Mouse (Mus musculus): ENCODE measurements around the gene Rspo3. TPM values are rescaled to one million over a fixed set of nuclear protein-coding genes. Genes with fewer than 3 reads are reported as not detected.

The Rspo3 gene
- polyA plus RNA-seq, 1 experiment from 2014 or later = 9.1 TPM

DNA sequence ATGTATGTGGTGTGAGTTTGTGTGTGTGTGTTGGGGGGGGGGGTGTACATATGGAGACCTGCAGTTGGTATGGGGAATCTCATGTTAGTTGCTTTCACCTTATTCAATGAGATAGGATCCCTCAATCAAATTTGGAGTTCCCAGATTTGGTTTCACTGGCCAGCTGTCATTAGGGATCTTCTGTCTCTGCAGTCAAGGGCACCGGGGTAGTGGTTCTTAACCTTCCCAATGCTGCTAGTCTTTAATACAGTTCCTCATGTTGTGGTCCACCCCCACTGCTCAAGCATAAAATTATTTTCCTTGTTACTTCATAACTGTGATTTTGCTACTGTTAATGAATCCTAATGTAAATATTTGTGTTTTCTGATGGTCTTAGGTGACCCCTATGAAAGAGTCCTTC lies 22.1 kb downstream of the Rspo3 start:
- no peaks in the 10 kb centered on the region for H3K9me3 ChIP-seq (replicated peaks)
- WGBS = 89% methylated on average over 1 of the region's 1 CpGs
- ATAC-seq (replicated peaks; ENCODE audit: low FRiP score) = no peak

DNA sequence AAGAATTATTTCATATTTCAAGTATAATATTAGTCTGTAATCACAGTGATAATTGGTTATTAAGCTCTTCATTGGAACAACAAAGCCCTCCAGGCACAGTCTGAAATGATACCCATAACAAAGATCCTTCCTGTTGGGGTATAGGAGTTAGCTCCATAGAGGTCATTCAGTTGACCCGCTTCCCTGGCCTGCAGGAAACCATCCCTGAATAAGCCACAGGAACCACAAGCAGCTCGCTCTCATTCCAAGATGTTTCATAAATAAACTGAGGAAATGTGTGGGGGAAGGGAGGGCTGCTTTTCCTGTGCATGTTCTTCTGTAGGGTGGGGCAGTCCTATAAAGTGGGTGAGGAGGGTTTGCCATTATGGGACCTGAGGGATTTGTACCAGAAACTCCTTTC lies 27.5 kb downstream of the Rspo3 start:
- Histone ChIP-seq H3K36me3 (no peaks in the 10 kb centered on the region), H3K4me2 (no peak overlapping the region), H3K4me3 (replicated peaks) (no peak overlapping the region), H3K27me3 (no peaks in the 10 kb centered on the region), H3K4me1 (no peaks in the 10 kb centered on the region), H3K9ac (no peak overlapping the region), H3K9me3 (replicated peaks) (no peaks in the 10 kb centered on the region), H3K27ac (no peak overlapping the region)
- 0 out of 2 replicates have a peak, but pooled peaks have one; percentile 43 for ATAC-seq (replicated peaks; ENCODE audit: low FRiP score)
- 63% methylated on average over 2 of the region's 2 CpGs for WGBS

More for the DNA sequence above, 22.1 kb downstream of the Rspo3 start:
- Histone ChIP-seq H3K27ac (no peak overlapping the region), H3K4me2 (no peak overlapping the region), H3K9ac (no peak overlapping the region), H3K27me3 (no peaks in the 10 kb centered on the region), H3K36me3 (no peaks in the 10 kb centered on the region), H3K4me1 (no peaks in the 10 kb centered on the region), H3K4me3 (replicated peaks) (no peak overlapping the region)

DNA sequence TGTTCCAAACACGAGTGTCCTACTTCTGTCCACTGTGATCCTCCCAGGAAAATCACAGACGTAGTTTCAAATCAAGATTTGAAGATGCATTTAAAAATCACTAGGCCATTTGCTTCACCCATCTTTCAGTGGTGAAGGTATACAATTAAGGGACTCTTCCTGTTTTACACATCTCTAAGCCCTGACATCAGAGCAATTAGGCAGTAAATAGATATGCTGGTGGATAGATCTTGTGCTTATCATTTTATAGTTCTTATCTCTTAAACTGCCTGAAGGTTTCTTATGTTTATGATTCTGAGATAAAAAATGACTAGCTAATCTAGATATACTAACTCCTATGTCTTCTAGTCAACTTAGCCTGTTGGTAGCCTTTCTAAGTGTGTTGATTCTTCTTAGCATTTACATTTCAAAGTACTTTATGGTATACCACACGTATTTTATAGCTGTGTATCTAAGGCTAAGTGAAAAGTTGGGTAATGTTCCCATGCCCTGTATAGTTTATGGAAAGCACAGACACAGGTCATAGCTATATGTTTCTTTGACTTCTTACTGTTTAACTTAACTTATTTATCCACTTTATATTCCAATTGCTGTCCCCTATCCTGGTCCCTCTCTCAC lies 38.4 kb downstream of the Rspo3 start:
- H3K4me3 ChIP-seq (replicated peaks) = no peak overlapping the region
- H3K27me3 ChIP-seq = no peaks in the 10 kb centered on the region
- 78% methylated on average over 3 of the region's 3 CpGs for WGBS
- no peak overlapping the region for H3K4me2 ChIP-seq
- no peaks in the 10 kb centered on the region for H3K9me3 ChIP-seq (replicated peaks)
- H3K9ac ChIP-seq = no peak overlapping the region
- H3K4me1 ChIP-seq = no peaks in the 10 kb centered on the region
- H3K27ac ChIP-seq = no peak overlapping the region
- H3K36me3 ChIP-seq = no peaks in the 10 kb centered on the region
- ATAC-seq (replicated peaks; ENCODE audit: low FRiP score) = no peak

DNA sequence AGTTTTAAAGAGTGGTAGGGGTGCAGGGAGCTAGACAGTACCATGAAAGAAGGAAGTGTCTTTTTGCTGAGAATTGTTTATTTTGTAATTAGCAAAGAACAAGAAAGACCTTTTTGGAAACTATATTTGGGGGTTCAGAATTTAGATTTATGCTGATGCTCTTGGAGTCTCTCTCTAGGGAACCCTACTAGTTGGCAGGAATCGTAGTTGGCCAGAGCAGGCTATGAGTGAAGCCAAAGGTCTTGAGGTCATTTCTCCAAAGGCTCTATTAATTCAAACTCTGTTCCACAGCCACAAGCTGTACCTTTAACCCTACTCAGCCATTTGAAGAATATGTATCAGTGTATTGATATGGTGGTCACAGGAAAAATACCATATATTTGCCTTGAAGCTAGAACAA lies 41.7 kb downstream of the Rspo3 start:
- Histone ChIP-seq H3K27me3 (no peaks in the 10 kb centered on the region), H3K36me3 (no peaks in the 10 kb centered on the region), H3K4me2 (no peak overlapping the region), H3K4me1 (no peaks in the 10 kb centered on the region), H3K27ac (no peak overlapping the region), H3K9ac (no peak overlapping the region), H3K4me3 (replicated peaks) (no peak overlapping the region), H3K9me3 (replicated peaks) (no peaks in the 10 kb centered on the region)
- 63% methylated on average over 1 of the region's 1 CpGs for WGBS
- ATAC-seq (replicated peaks; ENCODE audit: low FRiP score) = no peak

DNA sequence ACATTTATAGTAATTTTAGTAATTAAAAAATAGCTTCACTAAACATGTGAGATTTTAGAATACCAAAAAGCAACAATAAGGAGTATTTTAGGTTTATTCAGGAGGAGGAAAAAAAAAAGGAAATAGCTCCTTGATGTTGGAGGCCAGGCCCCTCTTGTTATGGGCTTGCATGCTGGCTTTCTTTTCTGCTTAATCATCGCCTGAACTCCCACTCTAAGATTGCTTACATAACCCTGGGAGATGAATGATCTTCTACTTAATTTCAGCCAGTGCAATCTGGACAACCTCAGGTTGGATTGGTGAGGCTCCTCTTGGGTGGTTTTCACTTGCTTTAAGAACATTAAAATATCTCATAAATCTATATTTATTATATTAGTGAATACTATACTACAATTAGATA lies 54.7 kb downstream of the Rspo3 start:
- Histone ChIP-seq H3K27ac (no peak overlapping the region), H3K27me3 (no peaks in the 10 kb centered on the region), H3K4me1 (no peaks in the 10 kb centered on the region), H3K36me3 (no peaks in the 10 kb centered on the region), H3K9me3 (replicated peaks) (no peaks in the 10 kb centered on the region), H3K4me3 (replicated peaks) (no peak overlapping the region), H3K4me2 (no peak overlapping the region), H3K9ac (no peak overlapping the region)
- WGBS = 35% methylated on average over 1 of the region's 1 CpGs
- ATAC-seq (replicated peaks; ENCODE audit: low FRiP score) = no peak

DNA sequence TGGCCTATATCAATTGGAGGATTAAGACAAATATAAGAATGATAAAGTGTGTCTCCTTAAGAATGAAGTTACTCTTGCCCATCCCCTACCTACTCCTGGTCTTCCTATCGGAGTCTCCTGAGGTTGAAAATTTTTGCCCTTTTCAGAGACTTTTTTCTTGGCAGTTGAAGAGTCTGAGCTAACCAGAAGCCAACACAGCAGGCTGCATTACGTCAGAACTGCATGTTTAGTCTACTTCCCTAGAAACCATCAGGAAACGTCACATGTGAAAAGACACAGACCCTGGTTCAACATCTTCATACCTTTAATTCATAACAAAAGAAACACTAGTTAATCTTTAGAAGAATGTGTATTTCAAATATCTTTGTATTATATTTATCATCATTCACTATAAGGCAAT lies 56.3 kb downstream of the Rspo3 start:
- H3K27ac ChIP-seq = no peak overlapping the region
- no peak for ATAC-seq (replicated peaks; ENCODE audit: low FRiP score)
- no peaks in the 10 kb centered on the region for H3K27me3 ChIP-seq
- 67% methylated on average over 3 of the region's 3 CpGs for WGBS
- no peak overlapping the region for H3K9ac ChIP-seq
- H3K4me3 ChIP-seq (replicated peaks) = no peak overlapping the region
- H3K9me3 ChIP-seq (replicated peaks) = no peaks in the 10 kb centered on the region
- H3K4me2 ChIP-seq = no peak overlapping the region
- no peaks in the 10 kb centered on the region for H3K4me1 ChIP-seq
- no peaks in the 10 kb centered on the region for H3K36me3 ChIP-seq

DNA sequence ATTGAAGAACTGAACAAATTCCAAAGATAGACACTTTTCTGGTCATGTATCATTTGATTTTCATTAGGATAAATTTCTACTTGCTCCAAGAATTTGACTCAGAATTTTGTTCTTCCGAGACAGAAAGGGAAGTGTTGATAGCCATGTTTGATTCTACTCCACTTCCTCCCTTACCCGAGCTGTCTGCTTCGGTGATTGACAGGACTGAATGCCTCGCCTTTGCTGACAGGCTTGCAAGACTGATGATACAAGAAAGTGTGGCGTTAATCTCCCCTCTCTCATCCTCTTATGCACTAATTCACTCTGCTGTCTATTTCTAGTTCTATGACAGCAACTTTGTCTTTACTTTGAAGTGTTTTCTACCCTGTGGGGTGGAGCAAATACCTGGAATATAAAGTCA lies 65.2 kb downstream of the Rspo3 start:
- 70% methylated on average over 5 of the region's 5 CpGs for WGBS
- ATAC-seq (replicated peaks; ENCODE audit: low FRiP score) = no peak
- Histone ChIP-seq H3K4me1 (no peaks in the 10 kb centered on the region), H3K36me3 (no peaks in the 10 kb centered on the region), H3K4me2 (no peak overlapping the region), H3K9ac (no peak overlapping the region), H3K9me3 (replicated peaks) (no peaks in the 10 kb centered on the region), H3K27me3 (no peaks in the 10 kb centered on the region), H3K4me3 (replicated peaks) (no peak overlapping the region), H3K27ac (no peak overlapping the region)

DNA sequence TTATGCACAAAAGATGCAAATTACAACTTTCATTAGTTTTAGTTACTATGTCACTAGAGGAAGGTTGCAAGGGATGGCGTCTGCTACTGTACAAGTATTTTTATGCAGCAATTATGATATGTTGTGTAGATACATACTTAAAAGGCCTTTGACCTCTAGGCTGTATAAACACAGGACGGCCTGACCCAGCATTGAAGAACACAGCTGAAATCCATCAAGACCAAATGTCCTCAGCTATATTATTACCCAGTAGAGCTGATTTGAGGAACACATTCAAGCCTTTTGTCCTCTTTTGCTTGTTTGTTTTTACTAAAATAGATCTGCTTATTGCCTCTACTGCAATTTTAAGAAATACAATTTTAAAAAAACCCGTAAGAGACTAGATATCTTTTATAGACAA lies 75.6 kb downstream of the Rspo3 start:
- H3K4me2 ChIP-seq = no peak overlapping the region
- no peaks in the 10 kb centered on the region for H3K36me3 ChIP-seq
- no peak overlapping the region for H3K9ac ChIP-seq
- no peak overlapping the region for H3K27ac ChIP-seq
- no peaks in the 10 kb centered on the region for H3K4me1 ChIP-seq
- 58% methylated on average over 3 of the region's 3 CpGs for WGBS
- no peaks in the 10 kb centered on the region for H3K9me3 ChIP-seq (replicated peaks)
- H3K4me3 ChIP-seq (replicated peaks) = no peak overlapping the region
- H3K27me3 ChIP-seq = no peaks in the 10 kb centered on the region
- ATAC-seq (replicated peaks; ENCODE audit: low FRiP score) = no peak

DNA sequence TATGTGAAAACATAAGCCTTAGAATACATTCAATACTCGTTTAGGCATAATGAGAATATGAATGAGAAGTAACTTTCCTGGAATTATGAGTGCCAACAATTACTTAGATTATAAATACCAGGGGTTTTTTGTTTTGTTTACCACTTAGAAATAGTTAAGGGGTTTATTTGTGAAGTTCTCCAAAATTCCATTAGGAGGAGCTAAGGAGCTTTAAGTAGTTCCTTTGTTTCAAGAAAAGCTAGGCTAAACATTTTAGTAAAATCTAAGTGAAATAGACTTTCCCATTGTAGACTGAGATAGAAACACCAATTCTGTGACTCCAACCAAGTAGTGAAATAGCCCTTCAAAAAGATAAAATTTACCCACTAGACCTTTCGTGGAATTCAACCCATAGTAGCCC lies 76.0 kb downstream of the Rspo3 start:
- no peaks in the 10 kb centered on the region for H3K4me1 ChIP-seq
- H3K27me3 ChIP-seq = no peaks in the 10 kb centered on the region
- no peak overlapping the region for H3K27ac ChIP-seq
- 80% methylated on average over 2 of the region's 2 CpGs for WGBS
- H3K9ac ChIP-seq = no peak overlapping the region
- H3K9me3 ChIP-seq (replicated peaks) = no peaks in the 10 kb centered on the region
- no peaks in the 10 kb centered on the region for H3K36me3 ChIP-seq
- ATAC-seq (replicated peaks; ENCODE audit: low FRiP score) = no peak
- no peak overlapping the region for H3K4me2 ChIP-seq
- H3K4me3 ChIP-seq (replicated peaks) = no peak overlapping the region

DNA sequence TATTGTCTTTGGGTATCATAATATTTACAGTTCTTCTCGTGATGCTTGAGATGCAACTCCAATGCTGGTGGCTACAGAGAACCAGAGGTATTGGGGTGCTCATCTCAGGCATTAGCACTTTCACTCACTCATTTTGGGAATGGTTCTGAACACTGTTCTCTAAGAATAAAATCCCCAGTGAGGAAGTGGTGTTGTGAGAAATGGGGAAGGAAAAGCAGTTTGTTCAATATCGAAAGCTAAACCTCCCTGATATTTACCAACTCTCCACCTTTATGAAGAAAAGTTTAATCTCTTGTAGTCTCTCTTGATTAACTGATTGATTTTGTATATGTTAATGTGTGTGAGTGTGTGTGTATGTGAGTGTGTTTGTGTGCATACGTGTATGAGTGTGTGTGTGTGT lies 90.6 kb downstream of the Rspo3 start:
- Histone ChIP-seq H3K9ac (no peak overlapping the region), H3K27me3 (no peaks in the 10 kb centered on the region), H3K4me3 (replicated peaks) (no peak overlapping the region), H3K27ac (no peak overlapping the region), H3K36me3 (no peaks in the 10 kb centered on the region), H3K9me3 (replicated peaks) (no peaks in the 10 kb centered on the region), H3K4me1 (no peaks in the 10 kb centered on the region), H3K4me2 (no peak overlapping the region)
- ATAC-seq (replicated peaks; ENCODE audit: low FRiP score) = no peak
- 76% methylated on average over 3 of the region's 3 CpGs for WGBS

DNA sequence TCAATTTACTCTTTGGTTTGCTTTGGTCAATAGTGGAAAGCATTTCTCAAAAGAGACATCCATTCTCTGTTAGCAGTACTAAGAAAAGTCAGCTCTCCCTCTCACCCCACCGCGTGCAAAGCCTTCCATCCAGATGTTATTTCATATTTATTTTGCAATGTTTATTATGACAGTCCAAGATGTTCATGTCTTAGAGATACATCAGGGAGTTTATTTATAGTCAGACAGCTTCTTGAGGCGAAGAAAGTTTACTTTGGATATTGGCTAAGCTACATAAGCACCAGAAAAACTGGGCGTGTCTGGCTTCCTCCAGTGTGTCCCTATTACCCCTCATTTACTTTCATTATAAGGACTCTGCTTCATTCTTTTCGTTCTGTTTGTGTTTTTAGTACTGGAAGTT lies 94.4 kb downstream of the Rspo3 start:
- ATAC-seq (replicated peaks; ENCODE audit: low FRiP score) = no peak
- WGBS = 78% methylated on average over 5 of the region's 5 CpGs
- Histone ChIP-seq H3K9me3 (replicated peaks) (no peaks in the 10 kb centered on the region), H3K27me3 (no peaks in the 10 kb centered on the region), H3K27ac (no peak overlapping the region), H3K9ac (no peak overlapping the region), H3K4me3 (replicated peaks) (no peak overlapping the region), H3K4me2 (no peak overlapping the region), H3K4me1 (no peaks in the 10 kb centered on the region), H3K36me3 (no peaks in the 10 kb centered on the region)

DNA sequence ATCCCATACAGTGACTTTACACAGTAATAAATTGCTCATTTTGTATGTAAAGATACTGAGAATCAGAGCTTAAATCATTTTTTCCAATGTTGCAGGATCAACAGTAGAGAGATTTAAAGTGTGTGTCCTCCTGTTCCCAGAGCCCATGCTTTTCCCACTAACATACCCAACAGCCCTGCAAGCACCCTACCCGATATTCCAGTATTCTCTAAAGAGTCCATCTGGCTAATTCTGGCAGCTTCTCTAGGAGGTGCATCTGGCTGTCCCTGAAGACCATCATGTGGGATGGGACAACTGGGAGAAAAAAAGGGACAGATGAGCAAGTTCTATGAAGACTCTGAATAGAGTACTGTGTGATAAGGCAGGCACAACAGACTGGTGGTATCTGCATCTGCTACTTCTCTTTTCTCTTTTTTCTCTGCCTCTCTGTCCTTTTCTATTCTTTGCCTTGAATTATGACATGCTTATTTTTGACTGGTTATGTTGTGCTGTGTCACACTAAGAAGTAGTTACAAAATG lies 102.7 kb downstream of the Rspo3 start:
- Histone ChIP-seq H3K36me3 (no peaks in the 10 kb centered on the region), H3K27ac (no peak overlapping the region), H3K4me3 (replicated peaks) (no peak overlapping the region), H3K9ac (no peak overlapping the region), H3K4me2 (no peak overlapping the region), H3K9me3 (replicated peaks) (no peaks in the 10 kb centered on the region), H3K4me1 (no peaks in the 10 kb centered on the region), H3K27me3 (no peaks in the 10 kb centered on the region)
- no peak for ATAC-seq (replicated peaks; ENCODE audit: low FRiP score)
- WGBS = 85% methylated on average over 1 of the region's 1 CpGs

DNA sequence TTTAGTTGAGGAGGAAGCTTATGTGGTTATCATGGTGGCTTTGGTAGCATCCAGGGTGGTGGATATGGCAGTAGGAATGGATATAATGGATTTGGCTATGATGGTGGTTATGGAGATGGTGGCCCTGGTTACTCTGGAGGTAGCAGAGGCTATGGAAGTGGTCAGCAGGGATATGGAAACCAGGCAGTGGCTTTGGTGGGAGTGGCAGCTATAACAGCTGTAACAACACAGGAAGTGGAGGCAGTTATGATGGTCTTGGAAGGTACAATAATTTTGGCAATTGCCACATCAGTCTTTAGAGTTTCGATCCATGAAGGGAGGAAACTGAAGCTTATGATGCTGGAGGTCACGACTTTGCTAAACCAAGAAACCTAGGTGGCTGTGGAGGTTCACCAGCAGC lies 109.0 kb downstream of the Rspo3 start:
- Histone ChIP-seq H3K4me3 (replicated peaks) (no peak overlapping the region), H3K27ac (no peak overlapping the region), H3K27me3 (no peaks in the 10 kb centered on the region), H3K9me3 (replicated peaks) (no peaks in the 10 kb centered on the region), H3K4me2 (no peak overlapping the region), H3K9ac (no peak overlapping the region), H3K36me3 (no peaks in the 10 kb centered on the region), H3K4me1 (no peaks in the 10 kb centered on the region)
- no peak for ATAC-seq (replicated peaks; ENCODE audit: low FRiP score)
- 70% methylated on average over 2 of the region's 2 CpGs for WGBS

Data from kidney, embryonic 15.5 days (tissue).